Mouse (Mus musculus) small intestine, adult 2 months (tissue): Measurements from ENCODE around the gene Ccnf.

Experiments
- CTCF ChIP-seq: fragments of 200-500 bp; IDR thresholded peaks from 2 replicates; pipeline ENCODE4 v1.5.1; 2012; ENCODE audit warnings: low read depth, mild to moderate bottlenecking, control low read depth, inconsistent platforms, low read length, moderate library complexity, mixed read lengths; ENCODE audit not compliant: insufficient replicate concordance, insufficient read length; ENCODE audit errors: extremely low read depth
- POLR2A ChIP-seq: fragments of 200-500 bp; IDR thresholded peaks from 2 replicates; pipeline ENCODE4 v1.6.1; 2012; ENCODE audit warnings: low read depth, mild to moderate bottlenecking, control low read depth, inconsistent platforms, low read length, moderate library complexity

GRCm38 (mm10) chr17:24192848-24193247 lies 58.4 kb downstream of the Ccnf start:
- no peak for TF ChIP-seq CTCF
- no peak for TF ChIP-seq POLR2A
